Mouse (Mus musculus): ENCODE data around the gene AI854703. TPM values are rescaled to one million over a fixed set of nuclear protein-coding genes. Genes with fewer than 3 reads are reported as not detected.

Gene AI854703
- 4.1 and 4.6 TPM in 2 replicates for polyA plus RNA-seq (2016; fragmentation: Nextera tagmentation; extraction: Ambion mirVana)

DNA sequence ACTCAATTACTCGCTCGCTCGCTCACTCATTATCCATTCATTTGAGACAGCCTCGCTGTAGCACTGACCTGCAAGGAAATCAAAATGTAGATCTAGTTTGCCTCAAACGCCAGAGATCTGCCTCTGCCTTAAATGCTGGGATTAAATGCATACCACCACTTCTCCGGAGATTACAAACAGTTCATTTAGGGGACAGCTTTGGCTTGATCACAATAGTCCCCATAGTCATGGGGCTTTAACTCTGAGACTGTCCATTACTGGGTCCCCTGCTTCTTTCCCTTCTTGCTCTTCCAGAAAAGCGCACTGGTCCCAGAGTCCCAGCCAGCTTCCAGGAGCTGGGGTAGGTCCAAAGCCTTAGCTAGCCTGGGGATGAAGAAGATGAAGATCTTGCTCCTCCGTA is at the start of gene AI854703:
Gene AI854703 (plus strand): TSS at position 301 of the 400 bp plus-strand sequence.
- peaks cover 42% of the 10 kb centered on the region for H3K27me3 ChIP-seq (replicated peaks)
- ATAC-seq (ENCODE audit: low FRiP score, low read depth) = no peak
- 32% methylated on average over 8 of the region's 8 CpGs for WGBS
- no peaks in the 10 kb centered on the region for H3K9me3 ChIP-seq
- H3K4me3 ChIP-seq = peak within 1 kb of the TSS; percentile 35
- H3K4me1 ChIP-seq = peaks cover 15% of the 10 kb centered on the region
- H3K27ac ChIP-seq = no peak within 1 kb of the TSS
- peak within 1 kb of the TSS; percentile 52 for H3K9ac ChIP-seq
- no peaks in the 10 kb centered on the region; the same call in 1 of the 2 replicates for H3K36me3 ChIP-seq
- peak within 1 kb of the TSS; percentile 78 for H3K4me2 ChIP-seq (replicated peaks)

DNA sequence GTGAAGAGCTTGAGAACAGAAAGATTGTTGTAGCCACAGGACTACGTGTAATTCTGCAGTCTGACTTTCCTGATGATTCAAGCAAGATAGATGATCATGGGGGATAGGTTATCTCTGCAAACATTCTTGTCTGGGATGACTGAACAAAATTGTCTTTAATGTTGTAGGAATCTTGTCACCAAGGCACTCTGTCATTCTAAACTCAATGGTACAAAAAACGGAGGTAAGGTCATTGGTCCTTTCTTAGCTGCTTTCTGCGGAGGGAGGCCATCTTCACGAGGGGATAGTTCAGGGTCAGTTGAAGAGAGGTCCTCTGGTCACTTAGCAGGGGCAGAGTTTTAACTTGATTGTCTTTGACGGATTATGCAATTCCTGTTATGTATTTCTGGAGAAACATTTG is 47.8 kb upstream of the AI854703 start:
- Histone ChIP-seq H3K9me3 (no peaks in the 10 kb centered on the region), H3K9ac (no peak overlapping the region), H3K27me3 (replicated peaks) (no peaks in the 10 kb centered on the region), H3K4me3 (no peak overlapping the region), H3K36me3 (no peaks in the 10 kb centered on the region), H3K27ac (no peak overlapping the region), H3K4me1 (no peaks in the 10 kb centered on the region), H3K4me2 (replicated peaks) (no peak overlapping the region)
- WGBS = 64% methylated on average over 5 of the region's 5 CpGs
- ATAC-seq (ENCODE audit: low FRiP score, low read depth) = no peak

DNA sequence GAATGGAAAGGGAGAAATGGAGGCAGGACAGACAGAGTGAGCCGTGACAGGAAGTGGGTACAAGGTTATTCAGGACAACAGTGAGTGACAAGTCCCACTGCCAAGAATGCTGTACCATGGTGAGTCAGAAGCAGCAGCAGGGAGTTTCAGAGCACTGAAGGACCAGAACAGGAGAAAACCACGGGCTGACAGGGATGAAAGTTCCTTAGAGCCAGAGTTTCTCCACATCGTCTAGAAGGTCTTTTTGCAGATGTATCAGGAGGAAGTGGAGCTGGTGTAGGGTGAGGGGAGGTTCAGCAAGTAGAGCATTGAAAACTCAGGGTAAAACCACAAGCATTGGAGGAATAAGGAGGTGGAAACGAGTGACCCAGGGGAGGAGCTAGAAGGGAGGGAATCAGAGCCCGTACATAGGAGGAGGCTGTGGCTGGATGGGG is 47.3 kb upstream of the AI854703 start:
- no peaks in the 10 kb centered on the region for H3K4me1 ChIP-seq
- WGBS = 50% methylated on average over 5 of the region's 5 CpGs
- no peaks in the 10 kb centered on the region for H3K27me3 ChIP-seq (replicated peaks)
- no peak for ATAC-seq (ENCODE audit: low FRiP score, low read depth)
- H3K27ac ChIP-seq = no peak overlapping the region
- no peak overlapping the region for H3K4me2 ChIP-seq (replicated peaks)
- no peak overlapping the region for H3K9ac ChIP-seq
- no peak overlapping the region for H3K4me3 ChIP-seq
- no peaks in the 10 kb centered on the region for H3K36me3 ChIP-seq
- no peaks in the 10 kb centered on the region for H3K9me3 ChIP-seq

DNA sequence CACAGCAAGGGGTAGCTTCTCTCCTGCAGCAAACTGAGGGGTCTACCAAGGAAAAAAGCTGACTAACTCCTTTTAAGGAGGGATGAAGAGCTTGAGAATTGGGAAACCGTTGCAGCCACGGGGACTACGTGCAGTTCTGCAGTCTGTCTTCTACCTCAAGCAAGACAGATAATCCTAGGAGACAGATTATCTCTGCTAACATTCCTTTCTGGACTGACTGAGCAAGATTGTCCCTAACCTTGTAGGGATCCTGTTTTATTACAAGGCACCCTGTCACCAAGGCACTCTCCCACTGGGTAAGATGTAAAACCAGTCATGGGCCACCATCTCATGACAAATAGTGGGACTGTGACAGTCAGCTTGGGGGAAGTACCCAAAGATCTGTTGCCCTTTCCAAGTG is 45.3 kb upstream of the AI854703 start:
- Histone ChIP-seq H3K9ac (no peak overlapping the region), H3K4me3 (no peak overlapping the region), H3K4me2 (replicated peaks) (no peak overlapping the region), H3K9me3 (no peaks in the 10 kb centered on the region), H3K4me1 (no peaks in the 10 kb centered on the region), H3K27ac (no peak overlapping the region), H3K36me3 (no peaks in the 10 kb centered on the region), H3K27me3 (replicated peaks) (no peaks in the 10 kb centered on the region)
- ATAC-seq (ENCODE audit: low FRiP score, low read depth) = no peak
- 38% methylated on average over 3 of the region's 3 CpGs for WGBS

DNA sequence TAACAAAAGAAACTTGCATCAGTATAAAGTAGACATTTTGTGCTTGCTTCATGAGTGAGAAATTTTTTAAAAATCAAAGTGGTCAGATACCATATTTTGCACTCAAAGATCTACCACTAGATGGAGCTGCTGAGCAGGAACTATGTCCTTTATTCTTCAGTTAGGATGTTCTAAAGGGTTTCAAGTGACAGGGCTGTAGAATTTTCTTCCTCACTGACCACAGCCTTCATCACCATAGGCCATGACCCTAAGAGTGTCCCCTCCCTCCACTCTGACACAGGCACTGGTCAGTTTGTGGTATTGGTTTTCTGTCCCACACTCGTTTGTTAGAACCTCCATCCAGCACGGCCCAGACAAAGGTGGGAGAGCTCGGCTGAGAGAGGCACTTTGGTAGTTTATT is 44.5 kb upstream of the AI854703 start:
- Histone ChIP-seq H3K4me2 (replicated peaks) (no peak overlapping the region), H3K4me1 (no peaks in the 10 kb centered on the region), H3K4me3 (no peak overlapping the region), H3K27ac (no peak overlapping the region), H3K9ac (no peak overlapping the region), H3K9me3 (no peaks in the 10 kb centered on the region), H3K36me3 (no peaks in the 10 kb centered on the region), H3K27me3 (replicated peaks) (no peaks in the 10 kb centered on the region)
- 64% methylated on average over 3 of the region's 3 CpGs for whole genome bisulfite sequencing
- no peak for ATAC-seq (ENCODE audit: low FRiP score, low read depth)

DNA sequence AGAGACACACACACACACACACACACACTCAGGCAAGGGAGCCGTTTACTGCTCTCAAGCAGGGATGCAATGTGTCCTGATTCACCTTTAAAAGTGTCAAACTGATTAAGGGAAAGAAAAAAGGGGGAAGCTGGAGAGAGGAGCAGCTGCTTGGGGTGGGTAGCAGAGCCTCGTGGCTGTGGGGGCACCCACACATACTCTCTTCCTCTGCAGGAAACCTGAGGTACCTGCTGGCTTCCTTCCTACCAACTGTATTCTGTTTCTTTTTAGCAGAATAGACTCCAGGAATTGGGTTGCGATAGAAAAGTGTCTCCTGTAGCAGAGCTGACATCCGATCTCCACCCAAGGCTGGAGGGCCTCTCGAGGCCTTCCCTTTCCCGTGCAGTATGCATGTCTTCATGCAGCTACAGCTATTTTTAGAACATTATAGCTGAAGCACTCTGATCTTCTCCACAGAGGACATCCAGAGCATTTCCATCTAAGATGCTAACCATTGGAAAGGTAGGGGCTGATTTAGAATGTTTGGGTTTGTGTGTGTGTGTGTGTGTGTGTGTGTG is 37.3 kb upstream of the AI854703 start, which contains the start of gene Gm45021:
Gene Gm45021 (plus strand): TSS at position 417 of the 557 bp plus-strand sequence.
- Histone ChIP-seq H3K27ac (no peak within 1 kb of the TSS), H3K4me3 (no peak within 1 kb of the TSS), H3K36me3 (no peaks in the 10 kb centered on the region), H3K4me2 (replicated peaks) (no peak within 1 kb of the TSS), H3K9me3 (no peaks in the 10 kb centered on the region), H3K27me3 (replicated peaks) (no peaks in the 10 kb centered on the region), H3K9ac (no peak within 1 kb of the TSS), H3K4me1 (peaks cover 9% of the 10 kb centered on the region; the same call in 1 of the 2 replicates)
- ATAC-seq (ENCODE audit: low FRiP score, low read depth) = no peak
- 69% methylated on average over 6 of the region's 6 CpGs for WGBS

DNA sequence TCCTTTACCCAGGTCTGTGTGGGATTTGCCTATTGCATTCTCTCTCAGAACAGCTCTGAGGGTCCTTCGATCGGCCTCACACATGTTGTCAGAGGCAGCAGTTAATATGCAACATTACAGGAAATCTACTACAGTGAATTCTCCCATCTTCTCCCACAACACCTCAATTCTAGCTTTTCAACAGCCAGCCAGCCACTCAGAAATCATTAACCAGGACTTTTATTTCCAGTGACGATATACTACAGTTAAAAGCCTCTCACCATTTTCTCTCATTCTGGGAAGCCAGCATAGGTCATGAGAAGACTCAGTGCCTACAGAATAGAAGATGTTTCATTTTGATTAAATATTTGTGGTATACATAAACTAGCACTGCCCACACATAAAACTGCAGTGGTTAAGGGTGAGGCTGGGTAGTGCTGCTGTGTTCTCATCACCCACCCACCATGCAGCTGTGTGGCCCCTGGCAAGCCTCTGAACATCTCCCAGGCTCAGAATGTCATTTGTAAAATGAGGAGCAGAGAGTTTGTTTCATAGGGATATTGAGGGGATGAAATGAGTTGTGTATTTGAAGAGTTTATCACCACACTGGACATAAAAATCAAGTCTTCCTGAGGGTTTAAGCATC is 35.2 kb upstream of the AI854703 start:
- 33% methylated on average over 3 of the region's 3 CpGs for WGBS

DNA sequence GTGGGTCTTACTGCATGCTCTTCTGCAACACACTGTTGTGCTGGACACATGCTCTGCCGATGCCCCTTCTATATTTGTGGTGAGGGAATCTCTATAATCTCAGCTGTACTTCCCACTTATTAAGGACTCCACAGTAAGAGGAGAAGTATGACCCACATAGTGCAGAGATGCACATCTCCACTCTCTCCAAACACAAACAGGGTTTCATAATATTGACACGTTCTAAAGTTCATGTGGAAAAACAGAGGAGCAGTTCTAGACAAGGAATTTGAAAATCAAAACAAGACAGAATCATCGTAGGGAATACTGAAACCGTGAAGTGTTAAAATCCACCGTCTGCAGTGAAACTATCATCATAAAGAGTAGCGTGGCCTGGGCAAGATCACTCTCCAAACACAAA is 34.7 kb upstream of the AI854703 start:
- Histone ChIP-seq H3K27ac (no peak overlapping the region), H3K9me3 (peaks cover 8% of the 10 kb centered on the region), H3K4me3 (no peak overlapping the region), H3K9ac (no peak overlapping the region), H3K4me2 (replicated peaks) (no peak overlapping the region), H3K4me1 (peaks cover 21% of the 10 kb centered on the region), H3K27me3 (replicated peaks) (no peaks in the 10 kb centered on the region), H3K36me3 (peaks cover 15% of the 10 kb centered on the region)
- whole genome bisulfite sequencing = 90% methylated on average over 6 of the region's 6 CpGs
- ATAC-seq (ENCODE audit: low FRiP score, low read depth) = no peak

More for the DNA sequence above, 35.2 kb upstream of the AI854703 start:
- Histone ChIP-seq H3K4me3 (no peak overlapping the region), H3K9me3 (peaks cover 3% of the 10 kb centered on the region; the same call in 1 of the 2 replicates), H3K27ac (no peak overlapping the region), H3K9ac (no peak overlapping the region), H3K4me1 (peaks cover 21% of the 10 kb centered on the region), H3K4me2 (replicated peaks) (no peak overlapping the region), H3K27me3 (replicated peaks) (no peaks in the 10 kb centered on the region), H3K36me3 (peaks cover 9% of the 10 kb centered on the region)
- ATAC-seq (ENCODE audit: low FRiP score, low read depth) = no peak

DNA sequence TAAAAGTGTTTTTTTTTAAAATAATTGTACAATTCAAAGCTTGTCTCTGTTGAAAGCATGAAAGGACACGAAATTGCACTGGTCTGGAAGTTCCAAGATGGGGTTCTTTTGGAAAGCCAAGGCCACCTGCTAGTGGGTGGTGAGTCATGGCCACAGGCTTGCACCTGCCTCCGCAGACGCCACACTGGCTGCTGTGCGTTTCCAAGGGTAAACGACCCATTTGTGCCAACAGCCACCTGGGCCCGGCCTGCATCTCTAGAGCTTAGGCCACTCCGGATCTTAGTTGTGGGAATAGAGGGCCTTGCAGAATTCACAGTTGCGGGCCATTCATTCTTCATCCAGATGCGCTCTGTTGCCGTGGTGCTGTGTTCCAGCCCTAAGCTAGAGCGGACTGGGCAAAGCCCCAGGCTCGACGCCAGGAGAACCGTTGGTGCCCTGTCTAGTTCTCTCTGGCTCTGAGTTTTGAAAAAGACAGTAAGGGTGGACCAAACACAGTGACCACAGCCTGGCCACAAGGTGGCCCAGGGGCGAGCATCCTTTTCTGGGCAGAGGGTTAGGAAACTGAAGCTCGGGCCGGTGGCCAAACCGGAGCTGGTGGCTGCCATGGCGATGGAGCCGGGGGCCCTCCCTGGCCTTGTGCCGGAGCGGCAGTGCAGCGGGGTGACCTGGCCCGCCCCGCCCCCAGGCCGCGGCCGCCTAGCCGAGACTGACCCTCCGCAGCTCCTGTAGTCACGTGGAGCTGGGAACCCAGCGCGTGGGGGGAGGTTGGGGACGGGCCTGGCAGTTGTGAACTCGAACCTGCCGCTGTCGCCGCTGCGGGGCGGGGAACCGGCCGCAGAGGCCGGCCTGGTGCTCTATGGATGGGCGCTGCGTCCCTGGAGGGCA is 33.2 kb upstream of the AI854703 start, which contains the start of the genes Repin1 and Gm44965:
Gene Repin1 (plus strand): TSS at position 726 of the 885 bp plus-strand sequence.
Gene Gm44965 (plus strand): TSS at position 784 of the 885 bp plus-strand sequence.
- Histone ChIP-seq H3K4me2 (replicated peaks) (peak within 1 kb of the TSS; percentile 66), H3K4me1 (peaks cover 21% of the 10 kb centered on the region), H3K27me3 (replicated peaks) (no peaks in the 10 kb centered on the region), H3K36me3 (peaks cover 30% of the 10 kb centered on the region), H3K9me3 (peaks cover 23% of the 10 kb centered on the region), H3K9ac (peak within 1 kb of the TSS; percentile 88), H3K4me3 (peak within 1 kb of the TSS; percentile 78), H3K27ac (peak within 1 kb of the TSS; percentile 81)
- peak; percentile 93 for ATAC-seq (ENCODE audit: low FRiP score, low read depth)
- 5% methylated on average over 45 of the region's 45 CpGs for WGBS

DNA sequence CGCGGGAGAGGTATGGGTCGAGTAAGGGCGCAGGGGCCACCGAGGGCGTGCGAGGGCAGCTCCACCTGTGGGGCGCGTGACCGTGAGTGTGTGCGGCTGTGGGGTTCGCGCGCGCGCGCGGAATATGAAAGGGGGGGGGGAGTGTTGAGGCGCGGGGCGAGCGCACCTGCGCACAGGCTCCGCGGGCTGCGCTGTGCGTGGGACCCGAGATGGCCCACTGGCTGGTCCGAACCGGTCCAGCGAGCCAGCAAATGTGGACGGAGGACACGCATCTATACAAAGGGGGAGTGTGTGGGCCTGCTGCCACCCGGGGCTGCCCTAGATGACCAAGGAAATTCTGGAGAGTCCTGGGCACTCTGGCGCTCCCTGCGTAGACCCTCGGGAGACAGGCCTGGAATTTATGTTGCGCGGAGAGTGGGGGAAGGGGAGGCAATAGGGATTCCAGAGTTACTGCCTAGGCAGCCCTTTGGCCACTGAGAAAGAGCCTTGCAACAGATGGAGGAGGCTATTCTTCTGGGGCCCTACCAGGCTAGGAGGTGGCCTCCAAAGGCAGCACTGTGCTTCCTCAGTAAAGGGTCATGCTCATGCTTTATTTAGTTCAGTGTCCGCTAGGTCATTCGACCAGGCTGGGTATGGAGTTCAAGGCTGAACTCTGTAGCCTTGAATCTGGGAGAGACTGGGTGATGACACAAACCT is 32.4 kb upstream of the AI854703 start:
- peak overlapping the region; percentile 81 for H3K27ac ChIP-seq
- H3K36me3 ChIP-seq = peaks cover 38% of the 10 kb centered on the region
- ATAC-seq (ENCODE audit: low FRiP score, low read depth) = peak; percentile 74
- H3K9me3 ChIP-seq = peaks cover 23% of the 10 kb centered on the region
- peak overlapping the region; percentile 78 for H3K4me3 ChIP-seq
- WGBS = under 1% methylated on average over 38 of the region's 41 CpGs
- peak overlapping the region; percentile 66 for H3K4me2 ChIP-seq (replicated peaks)
- H3K4me1 ChIP-seq = peaks cover 21% of the 10 kb centered on the region
- H3K27me3 ChIP-seq (replicated peaks) = no peaks in the 10 kb centered on the region
- H3K9ac ChIP-seq = peak overlapping the region; percentile 88

DNA sequence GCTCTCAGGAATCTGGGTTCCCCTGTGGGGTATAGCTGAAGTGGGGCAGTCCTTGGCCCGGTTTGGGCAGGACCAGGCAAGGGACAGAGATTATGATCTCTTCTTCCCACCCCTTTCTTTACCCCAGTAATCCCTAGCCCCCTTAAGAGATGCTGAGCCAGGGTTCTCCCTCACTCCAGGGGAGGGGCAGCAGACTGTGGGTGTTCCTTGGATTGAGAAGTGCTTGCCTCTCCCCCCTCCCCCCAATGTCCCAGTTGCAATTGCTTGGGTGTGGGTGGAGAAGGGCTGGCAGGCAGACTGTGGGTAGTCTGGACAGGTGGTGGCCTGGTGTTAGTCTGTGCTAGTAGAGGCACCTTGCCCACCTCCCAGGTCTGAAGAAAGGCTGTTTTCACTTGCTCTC is 31.3 kb upstream of the AI854703 start:
- H3K27me3 ChIP-seq (replicated peaks) = no peaks in the 10 kb centered on the region
- WGBS = 67% methylated on average over 1 of the region's 1 CpGs
- no peak overlapping the region for H3K4me3 ChIP-seq
- H3K27ac ChIP-seq = no peak overlapping the region
- H3K9me3 ChIP-seq = peaks cover 23% of the 10 kb centered on the region
- H3K9ac ChIP-seq = peak overlapping the region; percentile 88; the same call in 1 of the 2 replicates
- peaks cover 48% of the 10 kb centered on the region for H3K36me3 ChIP-seq
- H3K4me1 ChIP-seq = peaks cover 21% of the 10 kb centered on the region
- H3K4me2 ChIP-seq (replicated peaks) = peak overlapping the region; percentile 66
- ATAC-seq (ENCODE audit: low FRiP score, low read depth) = no peak
